Mouse (Mus musculus) thymus, postnatal 10 days (tissue): ENCODE measurements around the gene Ddit4l.
A peak's percentile ranks its signal among the peaks of the same experiment; 100 is the strongest.
"Not testable (repeated sequence)": the region's sequence is repeated elsewhere in the genome, so short reads cannot be mapped to it uniquely, and the experiment has no call there.

ENCODE experiments used
- DNase-seq, 2 experiments: peaks; one replicate each; pipeline ENCODE4 v3.0.0; 2021; ENCODE audit warnings: low spot score in 2 of 2

Gene Ddit4l

GRCm38 (mm10) chr3:137621312-137621711 lies at the start of gene Ddit4l:
Ddit4l (plus strand) TSS chr3:137621612.
- DNase-seq: not testable (repeated sequence)

- no peak for DNase-seq
These were observed 45.3 kb upstream of the Ddit4l start for GRCm38 (mm10) chr3:137576146-137576545.

- no peak for DNase-seq
These were observed 34.9 kb upstream of the Ddit4l start for GRCm38 (mm10) chr3:137586376-137586969.

GRCm38 (mm10) chr3:137589811-137590210 lies 31.6 kb upstream of the Ddit4l start:
- no peak for DNase-seq

GRCm38 (mm10) chr3:137594332-137594905 lies 27.0 kb upstream of the Ddit4l start:
- DNase-seq: no peak

- DNase-seq: no peak
These were observed 12.4 kb upstream of the Ddit4l start for GRCm38 (mm10) chr3:137608918-137609435.

GRCm38 (mm10) chr3:137610457-137611109 lies 10.8 kb upstream of the Ddit4l start:
- DNase-seq: no peak

- no peak for DNase-seq
These were observed 10.1 kb upstream of the Ddit4l start for GRCm38 (mm10) chr3:137611110-137611857.

GRCm38 (mm10) chr3:137611981-137612380 lies 9.4 kb upstream of the Ddit4l start:
- no peak for DNase-seq

GRCm38 (mm10) chr3:137620540-137620939 lies 872 bp upstream of the Ddit4l start:
- DNase-seq: no peak

- no peak for DNase-seq
These were observed 679 bp downstream of the Ddit4l start for GRCm38 (mm10) chr3:137622091-137622490.

- DNase-seq: no peak
These were observed 1.6 kb downstream of the Ddit4l start for GRCm38 (mm10) chr3:137622895-137623580.

GRCm38 (mm10) chr3:137623581-137624362 lies 2.4 kb downstream of the Ddit4l start:
- peak in 1 of 2 experiments; percentile 3 for DNase-seq

- no peak for DNase-seq
These were observed 3.6 kb downstream of the Ddit4l start for GRCm38 (mm10) chr3:137625054-137625453.

GRCm38 (mm10) chr3:137633726-137634125 lies 12.3 kb downstream of the Ddit4l start:
- DNase-seq: no peak

GRCm38 (mm10) chr3:137636571-137636970 lies 15.2 kb downstream of the Ddit4l start:
- DNase-seq: no peak

GRCm38 (mm10) chr3:137641238-137641637 lies 19.8 kb downstream of the Ddit4l start:
- DNase-seq: no peak

GRCm38 (mm10) chr3:137642137-137642536 lies 20.7 kb downstream of the Ddit4l start:
- no peak for DNase-seq

- no peak for DNase-seq
These were observed 21.2 kb downstream of the Ddit4l start for GRCm38 (mm10) chr3:137642568-137642967.

GRCm38 (mm10) chr3:137644081-137644480 lies 22.7 kb downstream of the Ddit4l start:
- no peak for DNase-seq

GRCm38 (mm10) chr3:137644947-137645346 lies 23.5 kb downstream of the Ddit4l start:
- no peak for DNase-seq
